Mouse (Mus musculus): ENCODE measurements around the gene Tprn. TPM values are rescaled to one million over a fixed set of nuclear protein-coding genes. Genes with fewer than 3 reads are reported as not detected.

The Tprn gene
- total and polyA plus RNA-seq, 3 experiments, result 7.0 to 19.3 (median 13.1) TPM

- Histone ChIP-seq H3K79me2 (replicated peaks; ENCODE audit: control insufficient read depth, extremely low read depth, insufficient read depth, poor library complexity, severe bottlenecking) (peaks cover 18% of the 10 kb centered on the region), H3K27me3 (replicated peaks) (no peaks in the 10 kb centered on the region), H3K9ac (ENCODE audit: insufficient read depth, low read depth) (no peak overlapping the region), H3K36me3 (replicated peaks in 1 of 2; ENCODE audit: control insufficient read depth in 1 of 2, insufficient read depth in 1 of 2, low read length in 1 of 2) (peaks cover 8 to 42% of the 10 kb centered on the region in 2 experiments), H3K4me3 (replicated peaks in 1 of 3; ENCODE audit: low read depth in 2 of 3, low read length in 2 of 3, poor library complexity in 1 of 3) (no peak overlapping the region), H3K4me2 (ENCODE audit: insufficient read depth, low read depth, poor library complexity, severe bottlenecking) (no peak overlapping the region), H3K9me3 (replicated peaks; ENCODE audit: low read length) (no peaks in the 10 kb centered on the region), H3K27ac (ENCODE audit: insufficient read depth, low read depth) (no peak overlapping the region), H3K4me1 (ENCODE audit: control insufficient read depth in 1 of 2, insufficient read depth in 2 of 2) (peaks cover 23 to 76% of the 10 kb centered on the region in 2 experiments)
- in situ Hi-C loops (cut with MboI; ENCODE audit: low pct_ligation_motif_present, low pct_unique_long_range_greater_than_20kb, low sequenced_read_pairs) (no loop called here), dilution Hi-C loops (cut with MboI; ENCODE audit: extremely low pct_ligation_motif_present, extremely low pct_unique_long_range_greater_than_20kb, low sequenced_read_pairs) (no loop called here)
- no peak for DNase-seq (ENCODE audit: extremely low read depth)
- no peak for TF ChIP-seq ZMIZ1 (IDR thresholded peaks at IDR 0.05; ENCODE audit: low read depth, low read length)
- TF ChIP-seq USF1 (IDR thresholded peaks at IDR 0.05; ENCODE audit: low read depth, low read length), result no peak
- no peak for TF ChIP-seq MEF2A (IDR thresholded peaks at IDR 0.05; ENCODE audit: borderline replicate concordance, low read depth, low read length)
- no peak for TF ChIP-seq RAD21 (IDR thresholded peaks at IDR 0.05; ENCODE audit: low read depth, low read length)
- TF ChIP-seq ELF1 (IDR thresholded peaks at IDR 0.05; ENCODE audit: low read depth, low read length), result no peak
These were observed 4.8 kb downstream of the Tprn start for GRCm38 (mm10) chr2:25267241-25267640.

- TF ChIP-seq EP300 (IDR thresholded peaks at IDR 0.05; ENCODE audit: low read length) (no peak), MXI1 (IDR thresholded peaks at IDR 0.05; ENCODE audit: low read depth, low read length) (no peak), MAX (IDR thresholded peaks at IDR 0.05; ENCODE audit: low read length) (no peak), JUND (conservative IDR thresholded peaks at IDR 0.05; ENCODE audit: low read depth, low read length) (no peak), CHD1 (IDR thresholded peaks at IDR 0.05; ENCODE audit: low read depth, low read length) (no peak), ELF1 (IDR thresholded peaks at IDR 0.05; ENCODE audit: low read depth, low read length) (no peak), HCFC1 (IDR thresholded peaks at IDR 0.05; ENCODE audit: low read depth, low read length) (no peak), ZMIZ1 (IDR thresholded peaks at IDR 0.05; ENCODE audit: low read depth, low read length) (no peak)
- dilution Hi-C loops (cut with MboI; ENCODE audit: extremely low pct_ligation_motif_present, extremely low pct_unique_long_range_greater_than_20kb, low sequenced_read_pairs), result no loop called here
- Histone ChIP-seq H3K27ac (ENCODE audit: insufficient read depth, low read depth) (no peak overlapping the region), H3K4me3 (replicated peaks in 1 of 3; ENCODE audit: low read depth in 2 of 3, low read length in 2 of 3, poor library complexity in 1 of 3) (no peak overlapping the region), H3K4me2 (ENCODE audit: insufficient read depth, low read depth, poor library complexity, severe bottlenecking) (no peak overlapping the region; the same call in 1 of the 2 replicates), H3K9me3 (replicated peaks; ENCODE audit: low read length) (no peaks in the 10 kb centered on the region), H3K4me1 (ENCODE audit: control insufficient read depth in 1 of 2, insufficient read depth in 2 of 2) (peaks cover 23 to 76% of the 10 kb centered on the region in 2 experiments), H3K9ac (ENCODE audit: insufficient read depth, low read depth) (no peak overlapping the region), H3K36me3 (replicated peaks in 1 of 2; ENCODE audit: control insufficient read depth in 1 of 2, insufficient read depth in 1 of 2, low read length in 1 of 2) (peaks cover 8 to 42% of the 10 kb centered on the region in 2 experiments), H3K79me2 (replicated peaks; ENCODE audit: control insufficient read depth, extremely low read depth, insufficient read depth, poor library complexity, severe bottlenecking) (peaks cover 21% of the 10 kb centered on the region), H3K27me3 (replicated peaks) (no peaks in the 10 kb centered on the region)
- DNase-seq (ENCODE audit: extremely low read depth), result no peak
- in situ Hi-C loops (cut with MboI; ENCODE audit: low pct_ligation_motif_present, low pct_unique_long_range_greater_than_20kb, low sequenced_read_pairs), result no loop called here
These were observed 5.4 kb downstream of the Tprn start for GRCm38 (mm10) chr2:25267746-25268309.
